Mouse (Mus musculus): ENCODE results near the gene Ndufs4. TPM values are rescaled to one million over a fixed set of nuclear protein-coding genes. Genes with fewer than 3 reads are reported as not detected.

The Ndufs4 gene
- polyA plus RNA-seq, 1 experiment from 2014 or later = 263 TPM

GRCm38 (mm10) chr13:114394784-114395183 is 6.7 kb upstream of the Ndufs4 start:
- Histone ChIP-seq H3K27ac (no peak overlapping the region), H3K4me3 (replicated peaks) (no peak overlapping the region), H3K27me3 (replicated peaks) (no peaks in the 10 kb centered on the region), H3K9me3 (no peaks in the 10 kb centered on the region), H3K4me2 (no peak overlapping the region), H3K9ac (no peak overlapping the region), H3K4me1 (no peaks in the 10 kb centered on the region), H3K36me3 (no peaks in the 10 kb centered on the region)
- ATAC-seq (ENCODE audit: insufficient read depth, low FRiP score, low read depth) = no peak
- 91% methylated on average over 2 of the region's 2 CpGs for WGBS

GRCm38 (mm10) chr13:114392501-114392900 is 4.4 kb upstream of the Ndufs4 start:
- Histone ChIP-seq H3K4me1 (no peaks in the 10 kb centered on the region), H3K9ac (no peak overlapping the region), H3K4me3 (replicated peaks) (no peak overlapping the region), H3K27me3 (replicated peaks) (no peaks in the 10 kb centered on the region), H3K9me3 (no peaks in the 10 kb centered on the region), H3K4me2 (no peak overlapping the region), H3K27ac (no peak overlapping the region), H3K36me3 (no peaks in the 10 kb centered on the region)
- no peak for ATAC-seq (ENCODE audit: insufficient read depth, low FRiP score, low read depth)

DNA sequence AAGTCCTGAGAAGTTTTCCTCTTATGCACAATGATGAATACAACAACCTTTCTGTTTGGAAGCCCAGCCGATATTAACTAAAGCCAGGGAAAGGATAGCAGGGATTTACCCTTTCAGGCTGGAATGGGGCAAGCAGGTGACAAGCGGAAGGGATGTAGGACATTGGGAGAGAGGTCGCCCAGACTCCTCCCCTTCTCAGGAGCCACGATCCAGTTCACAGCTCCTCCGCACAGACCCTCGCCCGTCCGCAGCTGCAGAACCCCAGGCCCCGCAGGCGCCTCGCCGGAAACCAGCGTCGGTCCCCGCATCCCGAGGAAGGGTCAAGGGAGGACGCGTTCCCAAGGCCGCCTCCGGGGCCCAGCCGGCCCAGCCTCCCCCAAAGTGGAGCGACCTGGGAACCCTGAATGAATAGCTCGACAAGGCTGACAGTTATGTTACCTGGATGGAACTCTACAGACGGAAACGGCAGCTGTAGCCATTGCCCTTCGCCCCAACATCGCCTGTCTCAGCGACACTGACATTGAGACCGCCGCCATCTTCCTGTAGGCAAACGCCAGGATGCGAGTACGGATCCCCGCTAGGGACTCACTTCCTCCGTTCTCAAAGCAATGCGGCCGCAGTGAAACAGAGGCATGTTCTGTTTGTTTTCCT is 412 bp downstream of the Ndufs4 start:
- H3K27ac ChIP-seq = peak overlapping the region; percentile 68; the same call in 1 of the 2 replicates
- 0 out of 2 replicates have a peak, but pooled peaks cover 2% of the 10 kb centered on the region for H3K36me3 ChIP-seq
- H3K4me1 ChIP-seq = no peaks in the 10 kb centered on the region
- no peaks in the 10 kb centered on the region for H3K9me3 ChIP-seq
- no peaks in the 10 kb centered on the region for H3K27me3 ChIP-seq (replicated peaks)
- peak; percentile 80 for ATAC-seq (ENCODE audit: insufficient read depth, low FRiP score, low read depth)
- H3K4me2 ChIP-seq = peak overlapping the region; percentile 71
- H3K4me3 ChIP-seq (replicated peaks) = peak overlapping the region; percentile 92
- under 1% methylated on average over 37 of the region's 37 CpGs for WGBS
- H3K9ac ChIP-seq = peak overlapping the region; percentile 73

DNA sequence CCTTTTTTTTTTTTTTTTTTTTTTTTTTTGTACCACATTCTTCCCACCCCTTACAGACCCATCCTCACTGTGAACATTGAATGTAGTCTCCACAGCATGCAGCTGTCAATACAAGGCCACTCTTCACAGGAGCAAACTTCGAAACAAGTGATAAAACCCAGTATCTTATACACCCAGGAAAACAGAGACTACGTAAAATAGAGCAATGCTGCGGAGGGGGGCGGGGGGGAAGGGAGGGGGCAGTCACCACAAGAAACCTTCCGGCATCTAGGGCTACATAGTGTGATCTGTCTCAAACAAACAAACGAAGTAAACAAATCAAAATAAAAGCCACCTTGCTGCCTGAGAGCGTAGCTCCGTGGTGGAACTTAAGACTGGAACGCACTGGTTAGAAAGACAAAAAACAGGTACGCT is 977 bp downstream of the Ndufs4 start:
- Histone ChIP-seq H3K4me3 (replicated peaks) (peak overlapping the region; percentile 92), H3K36me3 (0 out of 2 replicates have a peak, but pooled peaks cover 5% of the 10 kb centered on the region), H3K9me3 (no peaks in the 10 kb centered on the region), H3K4me2 (peak overlapping the region; percentile 71), H3K4me1 (no peaks in the 10 kb centered on the region), H3K9ac (peak overlapping the region; percentile 73), H3K27ac (no peak overlapping the region), H3K27me3 (replicated peaks) (no peaks in the 10 kb centered on the region)
- no peak; the same call in 1 of the 2 replicates for ATAC-seq (ENCODE audit: insufficient read depth, low FRiP score, low read depth)
- 6% methylated on average over 10 of the region's 10 CpGs for WGBS

DNA sequence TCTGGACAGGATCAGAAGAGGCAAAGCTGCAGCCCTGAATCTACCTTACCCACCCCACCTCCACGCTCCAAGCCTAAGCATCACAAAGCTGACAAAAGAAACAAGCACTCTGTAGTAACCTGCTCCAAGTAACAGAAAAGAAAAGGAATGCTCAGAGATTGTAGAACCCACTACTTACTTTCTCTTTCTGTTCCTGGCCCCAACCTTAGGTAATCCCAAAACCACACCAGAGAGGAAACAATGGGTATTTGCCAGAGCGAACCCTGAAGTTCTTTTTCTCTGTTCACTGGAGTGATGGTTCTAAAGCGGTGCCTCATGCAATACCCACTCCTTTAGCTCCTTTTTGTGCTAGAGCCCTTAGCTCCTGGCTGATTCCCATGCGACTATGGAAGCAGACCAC is 11.5 kb downstream of the Ndufs4 start:
- Histone ChIP-seq H3K9me3 (no peaks in the 10 kb centered on the region), H3K27ac (no peak overlapping the region), H3K4me1 (no peaks in the 10 kb centered on the region), H3K4me3 (replicated peaks) (no peak overlapping the region), H3K4me2 (no peak overlapping the region), H3K36me3 (peaks cover 12% of the 10 kb centered on the region; the same call in 1 of the 2 replicates), H3K27me3 (replicated peaks) (no peaks in the 10 kb centered on the region), H3K9ac (no peak overlapping the region)
- ATAC-seq (ENCODE audit: insufficient read depth, low FRiP score, low read depth) = no peak
- WGBS = 95% methylated on average over 4 of the region's 4 CpGs

DNA sequence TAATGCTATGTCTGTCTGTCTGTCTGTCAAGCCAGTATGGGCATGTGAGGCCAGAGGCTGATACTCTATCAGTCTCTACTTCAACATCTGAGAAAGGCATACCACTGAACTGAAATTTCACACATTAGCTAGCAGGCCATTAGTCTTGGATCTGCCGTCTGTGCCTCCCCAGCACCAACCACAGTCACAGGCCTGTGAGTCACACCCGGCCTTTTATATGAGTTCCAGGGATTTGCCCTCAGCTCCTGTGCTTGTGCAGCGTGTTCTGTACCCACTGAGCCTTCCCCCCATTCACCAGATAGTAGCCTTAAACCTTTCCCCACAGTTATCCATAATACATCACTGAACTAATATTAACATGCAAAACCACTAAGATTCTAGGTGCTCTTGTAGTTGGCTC is 26.0 kb downstream of the Ndufs4 start:
- 65% methylated on average over 3 of the region's 3 CpGs for WGBS

GRCm38 (mm10) chr13:114351321-114351946 is 36.6 kb downstream of the Ndufs4 start:
- Histone ChIP-seq H3K27ac (no peak overlapping the region), H3K36me3 (no peaks in the 10 kb centered on the region), H3K4me2 (no peak overlapping the region), H3K4me1 (no peaks in the 10 kb centered on the region), H3K9ac (no peak overlapping the region), H3K27me3 (replicated peaks) (no peaks in the 10 kb centered on the region), H3K9me3 (no peaks in the 10 kb centered on the region), H3K4me3 (replicated peaks) (no peak overlapping the region)
- 74% methylated on average over 8 of the region's 8 CpGs for WGBS
- ATAC-seq (ENCODE audit: insufficient read depth, low FRiP score, low read depth) = no peak

More for the DNA sequence above, 26.0 kb downstream of the Ndufs4 start:
- H3K27me3 ChIP-seq (replicated peaks) = no peaks in the 10 kb centered on the region
- no peak overlapping the region for H3K27ac ChIP-seq
- no peaks in the 10 kb centered on the region for H3K36me3 ChIP-seq
- no peaks in the 10 kb centered on the region for H3K4me1 ChIP-seq
- no peaks in the 10 kb centered on the region for H3K9me3 ChIP-seq
- no peak overlapping the region for H3K4me2 ChIP-seq
- no peak for ATAC-seq (ENCODE audit: insufficient read depth, low FRiP score, low read depth)
- H3K9ac ChIP-seq = no peak overlapping the region
- no peak overlapping the region for H3K4me3 ChIP-seq (replicated peaks)

DNA sequence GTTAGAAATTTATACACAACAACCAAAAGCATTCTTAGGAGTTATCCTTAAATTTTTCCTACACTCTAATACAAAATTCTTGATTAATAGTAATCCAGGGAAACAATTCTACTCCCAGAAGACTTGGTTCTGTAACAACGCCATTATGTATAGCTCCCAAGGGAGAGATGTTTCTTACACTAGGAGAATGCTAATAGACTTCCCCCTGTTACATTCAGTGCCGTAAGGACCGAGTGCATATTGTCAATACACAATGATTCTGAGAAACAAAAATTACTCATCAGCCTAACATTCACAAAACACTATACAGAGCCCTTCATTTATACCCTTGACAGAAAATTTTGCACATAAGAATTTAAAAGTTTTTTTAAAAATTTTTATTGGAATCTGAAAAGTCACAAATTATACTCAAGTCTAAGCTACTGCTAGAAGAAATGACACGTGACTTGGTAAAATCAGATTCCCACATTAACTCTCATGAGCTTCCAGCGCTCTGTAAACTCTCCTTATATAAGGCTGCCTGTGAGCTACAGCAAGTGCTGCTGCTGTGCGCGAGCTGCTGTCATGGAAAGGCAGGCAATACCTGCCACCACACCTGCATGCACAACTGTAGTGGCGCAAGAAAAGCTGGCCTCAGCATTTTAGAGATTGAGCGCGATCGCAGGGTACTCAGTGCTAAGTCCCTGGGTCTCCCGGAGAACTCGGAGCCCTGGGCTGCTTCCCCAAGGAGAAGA is 42.9 kb downstream of the Ndufs4 start:
- H3K9ac ChIP-seq = no peak overlapping the region
- WGBS = 84% methylated on average over 13 of the region's 13 CpGs
- H3K4me1 ChIP-seq = no peaks in the 10 kb centered on the region
- no peak overlapping the region for H3K4me2 ChIP-seq
- no peak overlapping the region for H3K27ac ChIP-seq
- H3K4me3 ChIP-seq (replicated peaks) = no peak overlapping the region
- H3K27me3 ChIP-seq (replicated peaks) = no peaks in the 10 kb centered on the region
- H3K9me3 ChIP-seq = no peaks in the 10 kb centered on the region
- no peak for ATAC-seq (ENCODE audit: insufficient read depth, low FRiP score, low read depth)
- H3K36me3 ChIP-seq = no peaks in the 10 kb centered on the region

DNA sequence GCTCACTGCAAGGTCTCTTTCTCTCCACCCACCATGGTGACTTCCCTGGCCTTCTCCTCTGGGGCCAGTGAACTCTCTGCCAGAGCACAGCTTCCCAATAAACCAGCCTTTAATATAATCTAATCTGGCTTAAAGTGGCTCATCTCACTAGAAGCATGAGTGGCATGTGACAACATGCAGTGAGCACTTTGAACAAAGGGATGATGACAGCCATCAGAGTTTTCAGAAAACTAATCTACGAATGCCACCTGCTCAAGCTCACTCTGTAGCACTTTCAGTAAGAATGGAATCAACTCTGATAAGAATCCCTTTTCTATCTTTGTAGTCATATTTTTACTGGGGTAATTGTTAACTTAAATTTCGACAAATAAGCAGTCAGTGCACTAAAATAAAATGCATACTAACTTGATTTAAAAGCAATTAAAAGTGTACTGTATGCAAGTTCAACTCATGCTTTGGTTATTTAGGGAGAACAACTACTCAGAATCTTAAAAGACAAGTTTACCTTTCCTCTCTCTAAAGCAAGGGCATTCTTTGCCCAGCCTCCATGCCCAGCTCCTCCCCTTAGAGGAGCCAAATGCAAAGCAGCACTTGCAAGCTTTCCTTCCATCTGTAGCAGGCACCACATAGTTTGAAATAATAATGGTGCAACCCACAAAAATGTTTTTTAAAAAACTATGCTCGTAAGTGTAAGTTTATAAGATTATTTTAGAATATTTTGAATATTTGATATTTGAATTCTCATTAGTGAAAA is 43.7 kb downstream of the Ndufs4 start:
- Histone ChIP-seq H3K4me2 (no peak overlapping the region), H3K9me3 (no peaks in the 10 kb centered on the region), H3K27ac (no peak overlapping the region), H3K27me3 (replicated peaks) (no peaks in the 10 kb centered on the region), H3K36me3 (no peaks in the 10 kb centered on the region), H3K4me3 (replicated peaks) (no peak overlapping the region), H3K4me1 (no peaks in the 10 kb centered on the region), H3K9ac (no peak overlapping the region)
- no peak for ATAC-seq (ENCODE audit: insufficient read depth, low FRiP score, low read depth)
- 75% methylated on average over 3 of the region's 3 CpGs for WGBS

DNA sequence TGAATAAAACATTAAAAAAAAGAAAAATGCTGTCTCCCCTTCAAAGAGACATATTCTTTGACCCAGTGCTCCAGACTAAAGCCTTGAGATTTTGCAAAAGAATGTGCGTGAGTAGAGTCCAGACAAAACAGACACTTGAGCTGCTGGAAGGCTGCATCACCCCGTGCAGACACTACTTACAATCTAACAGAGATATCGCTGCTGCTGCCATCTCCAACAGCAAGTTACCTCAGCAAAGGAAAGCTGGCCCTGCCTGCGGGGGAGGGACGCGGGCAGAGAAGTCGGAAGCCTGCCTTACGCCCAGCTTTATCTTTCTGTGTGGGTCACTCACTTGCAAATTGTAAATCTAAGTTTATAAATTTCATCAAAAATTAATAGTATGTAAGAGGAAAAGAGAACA is 45.1 kb downstream of the Ndufs4 start:
- no peak; the same call in 1 of the 2 replicates for ATAC-seq (ENCODE audit: insufficient read depth, low FRiP score, low read depth)

GRCm38 (mm10) chr13:114319835-114320389 is 68.1 kb downstream of the Ndufs4 start:
- Histone ChIP-seq H3K9me3 (no peaks in the 10 kb centered on the region), H3K4me1 (no peaks in the 10 kb centered on the region), H3K27me3 (replicated peaks) (no peaks in the 10 kb centered on the region), H3K27ac (no peak overlapping the region), H3K4me3 (replicated peaks) (no peak overlapping the region), H3K4me2 (no peak overlapping the region), H3K9ac (no peak overlapping the region), H3K36me3 (no peaks in the 10 kb centered on the region)
- ATAC-seq (ENCODE audit: insufficient read depth, low FRiP score, low read depth) = no peak
- WGBS = 50% methylated on average over 2 of the region's 2 CpGs

More for the DNA sequence above, 45.1 kb downstream of the Ndufs4 start:
- Histone ChIP-seq H3K27me3 (replicated peaks) (no peaks in the 10 kb centered on the region), H3K36me3 (no peaks in the 10 kb centered on the region), H3K4me2 (no peak overlapping the region), H3K9me3 (no peaks in the 10 kb centered on the region), H3K9ac (no peak overlapping the region), H3K4me3 (replicated peaks) (no peak overlapping the region), H3K27ac (no peak overlapping the region), H3K4me1 (no peaks in the 10 kb centered on the region)
- WGBS = 40% methylated on average over 8 of the region's 8 CpGs
